Mouse (Mus musculus) thymus, adult 2 months (tissue): Measurements from ENCODE around the gene Hk2. TPM values are rescaled to one million over a fixed set of nuclear protein-coding genes. Genes with fewer than 3 reads are reported as not detected.

Source experiments
- DNase-seq: peaks from one replicate; pipeline ENCODE4 v3.0.0; 2021
- H3K27ac ChIP-seq: fragments of 200-500 bp; 2 replicates; pipeline ENCODE4 v1.5.1; 2012; ENCODE audit warnings: low read length, control low read depth; ENCODE audit not compliant: control insufficient read depth, insufficient read depth
- H3K27me3 ChIP-seq: fragments of 200-500 bp; 2 replicates; pipeline ENCODE4 v1.6.1; 2012; ENCODE audit warnings: mild to moderate bottlenecking, low read length, moderate library complexity, mixed read lengths; ENCODE audit not compliant: control insufficient read depth, insufficient read depth
- H3K36me3 ChIP-seq: fragments of 200-500 bp; 2 replicates; pipeline ENCODE4 v1.6.1; 2012; ENCODE audit warnings: mild to moderate bottlenecking, low read length, moderate library complexity; ENCODE audit not compliant: control insufficient read depth, insufficient read depth
- H3K4me1 ChIP-seq: fragments of 200-500 bp; replicated peaks from 2 replicates; pipeline ENCODE4 v1.6.1; 2012; ENCODE audit warnings: low read length; ENCODE audit not compliant: control insufficient read depth, insufficient read depth
- H3K4me3 ChIP-seq: fragments of 200-500 bp; 2 replicates; pipeline ENCODE4 v1.5.1; 2012; ENCODE audit warnings: mild to moderate bottlenecking, low read length, control low read depth, moderate library complexity; ENCODE audit not compliant: control insufficient read depth, insufficient read depth
- CTCF ChIP-seq: fragments of 200-500 bp; IDR thresholded peaks from 2 replicates; pipeline ENCODE4 v1.5.1; 2012; ENCODE audit warnings: mild to moderate bottlenecking, control low read depth, low read length, moderate library complexity, borderline replicate concordance; ENCODE audit not compliant: control insufficient read depth, poor library complexity, insufficient read depth; ENCODE audit errors: extremely low read depth
- POLR2A ChIP-seq: fragments of 200-500 bp; IDR thresholded peaks from 2 replicates; pipeline ENCODE4 v1.6.1; 2012; ENCODE audit warnings: mild to moderate bottlenecking, low read length, control low read depth, moderate library complexity; ENCODE audit not compliant: control insufficient read depth, poor library complexity, insufficient read depth; ENCODE audit errors: extremely low read depth
- WGBS: fragments of 180-500 bp; shearing (Covaris S2); methylation state at CpG from one replicate; pipeline ENCODE4 v1.1.7; 2018; 5-methylcytosine and 5-hydroxymethylcytosine counted together
- polyA plus RNA-seq: library from polyadenylated mRNA; depleted of rRNA; stranded (reverse); fragments of >200 nt; gene quantifications from 2 replicates; pipeline ENCODE4 v1.2.3, GENCODE M21; 2012

Gene Hk2
- polyA plus RNA-seq, 1 experiment: 6.7 TPM

DNA sequence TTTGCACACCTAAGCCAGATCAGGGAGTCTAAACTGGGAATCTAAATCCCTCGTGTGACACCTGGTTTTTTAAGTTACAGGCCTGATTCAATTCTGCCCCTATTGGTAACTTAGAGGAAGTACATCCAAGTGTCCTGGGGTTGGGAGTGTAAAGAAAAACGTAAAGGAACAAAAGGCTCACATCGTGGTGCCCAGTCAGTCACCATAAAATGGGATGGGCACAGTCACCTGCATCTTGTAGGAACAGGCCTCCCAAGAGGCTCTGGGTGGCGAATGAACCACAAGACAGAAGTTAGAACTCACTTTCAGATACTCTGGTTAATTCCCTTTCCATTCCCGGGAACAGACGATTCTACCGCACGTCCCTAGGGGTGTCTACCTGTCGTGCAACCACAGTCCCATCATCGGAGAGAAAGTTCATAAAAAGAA, 2.3 kb downstream of the Hk2 start:
- DNase-seq: no peak
- no peak overlapping the region for H3K27ac ChIP-seq

DNA sequence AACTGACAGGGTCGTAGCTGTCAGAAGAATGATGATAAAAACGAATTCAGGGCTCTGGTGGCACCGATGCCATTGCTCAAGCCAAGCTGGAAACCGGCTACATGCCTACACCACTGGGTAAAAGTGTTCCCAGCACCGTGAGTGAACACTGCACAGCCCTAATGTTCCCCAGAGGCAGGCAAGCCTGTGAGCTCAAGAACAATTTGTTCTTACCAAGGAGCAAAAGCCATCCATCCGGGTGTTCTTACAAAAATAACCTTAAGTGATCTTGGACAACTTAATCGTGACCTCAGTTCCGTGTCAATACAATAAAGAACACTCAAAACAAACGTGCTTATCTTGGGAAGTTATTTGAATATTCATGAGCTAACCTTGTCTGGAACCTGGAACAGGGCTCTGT, 3.2 kb downstream of the Hk2 start:
- no peak overlapping the region for H3K4me3 ChIP-seq
- DNase-seq: no peak
- H3K27me3 ChIP-seq: no peaks in the 10 kb centered on the region
- no peak for TF ChIP-seq CTCF
- no peak for TF ChIP-seq POLR2A
- H3K27ac ChIP-seq: no peak overlapping the region
- no peaks in the 10 kb centered on the region for H3K36me3 ChIP-seq
- peaks cover 26% of the 10 kb centered on the region for H3K4me1 ChIP-seq
- WGBS: 89% methylated on average over 9 of the region's 9 CpGs

More for the DNA sequence above, 2.3 kb downstream of the Hk2 start:
- no peaks in the 10 kb centered on the region for H3K27me3 ChIP-seq
- 26% methylated on average over 10 of the region's 10 CpGs for WGBS
- H3K4me1 ChIP-seq: peaks cover 26% of the 10 kb centered on the region
- no peak for TF ChIP-seq POLR2A
- no peak for TF ChIP-seq CTCF
- H3K4me3 ChIP-seq: no peak overlapping the region
- H3K36me3 ChIP-seq: no peaks in the 10 kb centered on the region

DNA sequence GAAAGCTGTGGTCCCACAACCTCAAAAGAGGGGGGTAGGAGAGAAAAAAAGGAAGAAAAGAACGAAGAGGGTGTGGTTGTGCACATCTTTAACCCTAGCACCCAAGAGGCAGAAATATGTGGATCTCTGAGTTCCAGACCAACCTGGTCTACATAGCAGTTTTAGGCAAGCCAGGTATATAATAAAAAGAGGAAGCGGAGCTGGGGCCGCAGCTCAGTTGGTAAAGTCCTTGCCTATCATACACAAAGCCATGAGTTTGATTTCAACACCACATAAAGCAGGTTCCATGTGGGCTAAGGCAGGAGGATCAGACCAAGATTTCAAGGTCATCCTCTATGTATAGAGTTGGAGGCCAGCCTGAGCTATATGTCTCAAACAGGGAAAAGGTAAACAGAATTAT, 4.0 kb downstream of the Hk2 start:
- DNase-seq: no peak
- no peak for TF ChIP-seq CTCF
- no peak for TF ChIP-seq POLR2A
- Histone ChIP-seq H3K27ac (no peak overlapping the region), H3K4me1 (peaks cover 21% of the 10 kb centered on the region), H3K4me3 (no peak overlapping the region), H3K36me3 (no peaks in the 10 kb centered on the region), H3K27me3 (no peaks in the 10 kb centered on the region)
- WGBS: 49% methylated on average over 3 of the region's 3 CpGs

DNA sequence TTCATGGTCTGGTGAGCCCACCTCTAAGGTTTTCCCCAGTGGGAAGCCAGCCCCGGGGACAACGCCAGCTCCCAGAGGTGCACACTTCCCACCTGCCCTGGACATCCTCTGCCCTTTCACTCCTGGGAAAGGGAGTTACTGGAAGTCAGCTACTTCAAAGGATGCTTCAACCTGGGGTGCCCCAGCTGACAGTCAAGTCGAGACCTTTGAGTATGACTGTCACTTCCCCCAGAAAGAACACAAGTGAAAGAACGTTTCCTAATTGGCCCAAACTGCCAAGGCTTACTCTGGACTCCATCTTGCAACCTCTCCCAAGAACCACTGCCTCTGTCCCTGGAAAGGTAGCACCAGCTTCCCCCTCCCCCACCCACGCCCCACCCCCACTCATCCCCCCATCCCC, 4.5 kb downstream of the Hk2 start:
- no peak for DNase-seq
- Histone ChIP-seq H3K27ac (no peak overlapping the region), H3K4me1 (peaks cover 17% of the 10 kb centered on the region), H3K27me3 (no peaks in the 10 kb centered on the region), H3K4me3 (no peak overlapping the region), H3K36me3 (no peaks in the 10 kb centered on the region)
- 51% methylated on average over 5 of the region's 5 CpGs for WGBS
- TF ChIP-seq CTCF (no peak), POLR2A (no peak)

DNA sequence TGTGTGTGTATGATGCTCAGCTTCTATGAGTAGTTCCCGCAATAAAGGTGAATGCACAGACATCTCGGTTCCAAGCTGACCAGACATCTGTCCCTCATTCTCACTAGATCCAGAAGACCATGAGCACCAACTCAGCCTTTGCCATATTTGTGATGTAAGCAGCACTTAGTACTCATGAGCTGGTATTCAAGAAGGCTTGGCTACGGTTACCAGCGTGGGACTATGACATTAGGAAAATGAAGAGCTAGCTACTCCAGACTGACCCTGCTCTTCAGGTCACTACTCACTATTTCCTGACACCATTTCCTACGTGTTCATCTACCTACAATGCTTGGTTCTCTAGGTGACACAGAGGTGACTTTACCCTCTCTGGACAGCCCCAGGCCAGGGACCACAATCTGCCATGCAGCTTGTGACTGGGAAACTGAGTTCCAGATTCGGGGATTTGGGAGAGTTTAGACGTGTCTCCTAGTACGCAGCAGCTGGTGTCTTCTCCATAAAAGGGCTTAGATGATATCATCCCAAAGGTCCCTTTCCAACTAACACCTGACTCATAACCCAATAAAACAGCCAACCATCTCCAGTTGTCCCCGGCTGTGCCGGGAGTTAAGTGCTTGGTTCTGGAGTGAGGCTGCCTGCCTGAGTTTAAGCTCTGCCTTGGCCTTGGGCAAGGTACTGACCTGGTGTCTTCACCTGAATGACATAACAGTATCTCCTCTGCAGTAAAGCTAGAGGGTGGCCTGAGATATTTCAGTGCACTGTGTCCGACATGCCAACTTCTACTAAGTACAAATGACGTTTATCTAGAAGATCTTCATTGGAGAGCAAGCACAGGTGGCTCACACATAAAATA, 6.3 kb downstream of the Hk2 start:
- peaks cover 9% of the 10 kb centered on the region for H3K4me1 ChIP-seq
- 96% methylated on average over 12 of the region's 12 CpGs for WGBS
- DNase-seq: no peak

DNA sequence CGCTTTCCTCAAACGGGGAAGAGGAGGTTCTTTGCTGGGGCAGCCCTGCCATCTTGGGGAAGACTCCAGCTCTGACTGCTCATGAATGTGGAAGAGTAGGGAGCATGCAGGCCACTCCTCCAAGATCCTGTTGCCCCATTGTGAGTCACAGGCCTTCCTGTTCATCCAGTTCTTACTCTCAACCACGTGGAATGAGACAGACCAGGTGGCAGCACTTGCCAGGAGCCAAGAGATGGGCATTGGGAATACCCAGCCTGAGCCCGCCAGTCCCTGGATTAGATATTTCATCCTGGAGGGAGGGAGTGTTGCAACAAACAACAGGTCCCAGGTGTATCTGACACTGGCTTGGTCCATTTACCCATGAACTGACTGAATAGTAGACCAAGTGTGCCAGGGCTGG, 7.6 kb downstream of the Hk2 start:
- Histone ChIP-seq H3K4me1 (no peaks in the 10 kb centered on the region), H3K27me3 (no peaks in the 10 kb centered on the region), H3K4me3 (no peak overlapping the region), H3K36me3 (no peaks in the 10 kb centered on the region), H3K27ac (no peak overlapping the region)
- WGBS: 71% methylated on average over 4 of the region's 4 CpGs
- DNase-seq: no peak
- TF ChIP-seq CTCF: no peak
- TF ChIP-seq POLR2A: no peak

More for the DNA sequence above, 6.3 kb downstream of the Hk2 start:
- Histone ChIP-seq H3K4me3 (no peak overlapping the region), H3K27me3 (no peaks in the 10 kb centered on the region), H3K36me3 (no peaks in the 10 kb centered on the region), H3K27ac (no peak overlapping the region)
- TF ChIP-seq CTCF: no peak
- TF ChIP-seq POLR2A: no peak

DNA sequence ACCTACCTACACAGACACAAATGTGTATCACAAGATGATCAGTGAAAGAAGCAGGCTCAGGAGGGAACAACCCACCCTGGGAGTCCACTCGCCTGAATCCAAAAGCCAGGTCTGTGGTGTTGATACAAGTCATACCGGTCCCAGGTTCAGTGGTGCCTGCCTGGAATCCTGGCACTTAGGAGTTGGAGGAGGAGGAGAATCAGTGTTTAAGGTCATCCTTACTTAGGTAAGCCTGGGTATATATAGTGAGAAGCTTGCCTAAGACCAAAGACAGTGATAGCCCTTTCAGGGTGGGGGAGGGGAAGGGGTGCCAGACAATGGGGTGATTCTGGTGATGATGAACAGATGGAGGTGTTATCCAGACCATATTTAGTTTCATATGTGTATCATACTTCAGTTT, 9.0 kb downstream of the Hk2 start:
- no peak overlapping the region for H3K4me3 ChIP-seq
- H3K27me3 ChIP-seq: no peaks in the 10 kb centered on the region
- 100% methylated on average over 2 of the region's 2 CpGs for WGBS
- TF ChIP-seq CTCF (no peak), POLR2A (no peak)
- no peaks in the 10 kb centered on the region for H3K4me1 ChIP-seq
- no peak overlapping the region for H3K27ac ChIP-seq
- no peaks in the 10 kb centered on the region for H3K36me3 ChIP-seq
- no peak for DNase-seq
